Mouse (Mus musculus) embryonic facial prominence, embryonic 11.5 days (tissue): Measurements from ENCODE around the gene Adpgk. TPM values are rescaled to one million over a fixed set of nuclear protein-coding genes. Genes with fewer than 3 reads are reported as not detected.

ENCODE experiments used
- ATAC-seq: fragments of 200-750 bp; cut with Nextera tagmentation; replicated peaks from 2 replicates; pipeline ENCODE4 v1.8.0; 2017; ENCODE audit warnings: low read depth; ENCODE audit not compliant: insufficient number of reproducible peaks, low FRiP score, low TSS enrichment
- DNase-seq: peaks from one replicate; pipeline ENCODE4 v3.0.0-alpha.2; 2015; ENCODE audit warnings: low spot score
- H3K27ac ChIP-seq: fragments of 300-500 bp; sonication (generic); replicated peaks from 2 replicates; pipeline ENCODE4 v1.5.1; 2014; ENCODE audit warnings: mild to moderate bottlenecking, low read depth, low read length, control low read depth
- H3K27me3 ChIP-seq: fragments of 300-500 bp; sonication (generic); 2 replicates; pipeline ENCODE4 v1.6.1; 2014; ENCODE audit warnings: mild to moderate bottlenecking, low read length, moderate library complexity, mixed read lengths; ENCODE audit not compliant: control insufficient read depth, insufficient read depth
- H3K36me3 ChIP-seq: fragments of 300-500 bp; sonication (generic); replicated peaks from 2 replicates; pipeline ENCODE4 v1.6.1; 2014; ENCODE audit warnings: low read depth, mild to moderate bottlenecking, low read length, moderate library complexity, mixed read lengths; ENCODE audit not compliant: control insufficient read depth, insufficient read depth
- H3K4me1 ChIP-seq: fragments of 300-500 bp; sonication (generic); 2 replicates; pipeline ENCODE4 v1.6.1; 2014; ENCODE audit warnings: low read length, mixed read lengths; ENCODE audit not compliant: control insufficient read depth, insufficient read depth
- H3K4me2 ChIP-seq: fragments of 300-500 bp; sonication (generic); 2 replicates; pipeline ENCODE4 v1.6.1; 2014; ENCODE audit warnings: low read depth, mild to moderate bottlenecking, control low read depth, low read length, moderate library complexity
- H3K4me3 ChIP-seq: fragments of 300-500 bp; sonication (generic); 2 replicates; pipeline ENCODE4 v1.5.1; 2014; ENCODE audit warnings: low read depth, low read length, control low read depth
- H3K9ac ChIP-seq: fragments of 300-500 bp; sonication (generic); replicated peaks from 2 replicates; pipeline ENCODE4 v1.6.1; 2014; ENCODE audit warnings: mild to moderate bottlenecking, control low read depth, low read length
- H3K9me3 ChIP-seq: fragments of 300-500 bp; sonication (generic); replicated peaks from 2 replicates; pipeline ENCODE4 v1.6.1; 2016; ENCODE audit warnings: mild to moderate bottlenecking, low read length, inconsistent platforms, mixed read lengths; ENCODE audit not compliant: control insufficient read depth
- whole genome bisulfite sequencing: fragments of 180-500 bp; shearing (Covaris S2); extraction: QIAGEN DNeasy Blood & Tissue Kit; methylation state at CpG from one replicate; pipeline ENCODE4 v1.1.7; 2014; 5-methylcytosine and 5-hydroxymethylcytosine counted together
- polyA plus RNA-seq: library from polyadenylated mRNA; unstranded; fragments of >200 nt; fragmentation: Nextera tagmentation; extraction: Ambion mirVana; gene quantifications from 2 replicates; pipeline ENCODE4 v1.2.1, GENCODE M21; 2014

Gene Adpgk
- polyA plus RNA-seq, 1 experiment from 2014 or later = 50.7 TPM

- no peaks in the 10 kb centered on the region for H3K36me3 ChIP-seq
- WGBS = 91% methylated on average over 5 of the region's 5 CpGs
- no peaks in the 10 kb centered on the region for H3K27me3 ChIP-seq
- no peak overlapping the region for H3K4me2 ChIP-seq
- no peaks in the 10 kb centered on the region for H3K4me1 ChIP-seq
- H3K27ac ChIP-seq = no peak overlapping the region
- no peak for DNase-seq
- no peaks in the 10 kb centered on the region for H3K9me3 ChIP-seq
- H3K4me3 ChIP-seq = no peak overlapping the region
- no peak for ATAC-seq
- H3K9ac ChIP-seq = no peak overlapping the region
Measured at GRCm38 (mm10) chr9:59280888-59281287, 10.5 kb upstream of the Adpgk start.

GRCm38 (mm10) chr9:59281871-59282682 is 9.3 kb upstream of the Adpgk start:
- WGBS = 50% methylated on average over 24 of the region's 27 CpGs
- Histone ChIP-seq H3K27me3 (no peaks in the 10 kb centered on the region), H3K4me2 (peak overlapping the region; percentile 25), H3K9ac (peak overlapping the region; percentile 37; the same call in 1 of the 2 replicates), H3K36me3 (no peaks in the 10 kb centered on the region), H3K9me3 (no peaks in the 10 kb centered on the region), H3K27ac (no peak overlapping the region), H3K4me3 (no peak overlapping the region), H3K4me1 (no peaks in the 10 kb centered on the region)
- ATAC-seq (no peak), DNase-seq (peak; percentile 82)

GRCm38 (mm10) chr9:59282683-59282986 is 8.7 kb upstream of the Adpgk start:
- no peak for DNase-seq
- peak overlapping the region; percentile 25 for H3K4me2 ChIP-seq
- H3K27ac ChIP-seq = no peak overlapping the region
- H3K9ac ChIP-seq = peak overlapping the region; percentile 37; the same call in 1 of the 2 replicates
- 50% methylated on average over 7 of the region's 7 CpGs for WGBS
- ATAC-seq = no peak
- H3K36me3 ChIP-seq = no peaks in the 10 kb centered on the region
- H3K27me3 ChIP-seq = no peaks in the 10 kb centered on the region
- H3K9me3 ChIP-seq = no peaks in the 10 kb centered on the region
- no peaks in the 10 kb centered on the region for H3K4me1 ChIP-seq
- H3K4me3 ChIP-seq = no peak overlapping the region

GRCm38 (mm10) chr9:59285614-59286013 is 5.7 kb upstream of the Adpgk start:
- H3K4me2 ChIP-seq = no peak overlapping the region
- DNase-seq (no peak), ATAC-seq (no peak)
- H3K36me3 ChIP-seq = no peaks in the 10 kb centered on the region
- no peak overlapping the region for H3K9ac ChIP-seq
- no peak overlapping the region for H3K27ac ChIP-seq
- 79% methylated on average over 6 of the region's 6 CpGs for WGBS
- no peaks in the 10 kb centered on the region for H3K9me3 ChIP-seq
- peaks cover 8% of the 10 kb centered on the region; the same call in 1 of the 2 replicates for H3K4me1 ChIP-seq
- H3K27me3 ChIP-seq = no peaks in the 10 kb centered on the region
- H3K4me3 ChIP-seq = no peak overlapping the region

- Histone ChIP-seq H3K27ac (peak overlapping the region; percentile 95), H3K9ac (no peak overlapping the region), H3K27me3 (no peaks in the 10 kb centered on the region), H3K4me3 (no peak overlapping the region), H3K36me3 (no peaks in the 10 kb centered on the region), H3K9me3 (no peaks in the 10 kb centered on the region), H3K4me1 (peaks cover 8% of the 10 kb centered on the region), H3K4me2 (no peak overlapping the region)
- no peak for DNase-seq
- 65% methylated on average over 5 of the region's 5 CpGs for WGBS
- no peak for ATAC-seq
Measured at GRCm38 (mm10) chr9:59288058-59288457, 3.3 kb upstream of the Adpgk start.

GRCm38 (mm10) chr9:59288685-59289410 is 2.5 kb upstream of the Adpgk start:
- WGBS = 27% methylated on average over 3 of the region's 3 CpGs
- H3K27ac ChIP-seq = peak overlapping the region; percentile 95
- H3K27me3 ChIP-seq = no peaks in the 10 kb centered on the region
- DNase-seq = peak; percentile 95
- no peaks in the 10 kb centered on the region for H3K9me3 ChIP-seq
- peaks cover 8% of the 10 kb centered on the region for H3K4me1 ChIP-seq
- no peak overlapping the region for H3K4me2 ChIP-seq
- peak overlapping the region; percentile 26; the same call in 1 of the 2 replicates for H3K9ac ChIP-seq
- ATAC-seq = no peak
- no peak overlapping the region for H3K4me3 ChIP-seq
- H3K36me3 ChIP-seq = no peaks in the 10 kb centered on the region

GRCm38 (mm10) chr9:59289529-59290115 is 1.7 kb upstream of the Adpgk start:
- WGBS = 40% methylated on average over 6 of the region's 6 CpGs
- Histone ChIP-seq H3K9me3 (no peaks in the 10 kb centered on the region), H3K36me3 (no peaks in the 10 kb centered on the region), H3K27me3 (no peaks in the 10 kb centered on the region), H3K9ac (peak overlapping the region; percentile 26), H3K4me1 (peaks cover 8% of the 10 kb centered on the region), H3K4me3 (no peak overlapping the region), H3K27ac (peak overlapping the region; percentile 95), H3K4me2 (no peak overlapping the region)
- ATAC-seq (no peak), DNase-seq (no peak)
